Mouse (Mus musculus): ENCODE measurements at regions not wholly inside any gene's neighbourhood (a gene's known extent, or its start where the extent isn't known, plus 50 kb on each side); places are given as distances from the start of the nearest gene placed in this dataset.

GRCm38 (mm10) chr5:126238071-126238470 lies 706.5 kb downstream of the Tmem132b start:
- no peaks in the 10 kb centered on the region for H3K9me3 ChIP-seq (replicated peaks; ENCODE audit: insufficient read depth, low read length)
- TF ChIP-seq TCF12 (IDR thresholded peaks at IDR 0.05; ENCODE audit: low read depth, low read length): no peak
- H3K4me3 ChIP-seq (ENCODE audit: control insufficient read depth in 1 of 2, insufficient read depth in 1 of 2, low read depth in 2 of 2, low read length in 2 of 2): no peak overlapping the region
- H3K4me1 ChIP-seq (ENCODE audit: control insufficient read depth in 1 of 2, insufficient read depth in 2 of 2, low read length in 2 of 2): no peaks in the 10 kb centered on the region
- H3K27me3 ChIP-seq (ENCODE audit: control insufficient read depth in 1 of 2, insufficient read depth in 2 of 2, low read length in 2 of 2): no peaks in the 10 kb centered on the region
- H3K9ac ChIP-seq (ENCODE audit: control insufficient read depth, low read depth, low read length, poor library complexity, severe bottlenecking): no peak overlapping the region
- DNase-seq (ENCODE audit: low read depth, low spot score): no peak
- H3K36me3 ChIP-seq (ENCODE audit: control insufficient read depth in 1 of 2, insufficient read depth in 2 of 2, low read length in 2 of 2): no peaks in the 10 kb centered on the region
- H3K27ac ChIP-seq (ENCODE audit: control insufficient read depth, low read depth, low read length): no peak overlapping the region
- H3K79me2 ChIP-seq (ENCODE audit: control insufficient read depth, insufficient read depth, low read length, poor library complexity): no peaks in the 10 kb centered on the region

DNA sequence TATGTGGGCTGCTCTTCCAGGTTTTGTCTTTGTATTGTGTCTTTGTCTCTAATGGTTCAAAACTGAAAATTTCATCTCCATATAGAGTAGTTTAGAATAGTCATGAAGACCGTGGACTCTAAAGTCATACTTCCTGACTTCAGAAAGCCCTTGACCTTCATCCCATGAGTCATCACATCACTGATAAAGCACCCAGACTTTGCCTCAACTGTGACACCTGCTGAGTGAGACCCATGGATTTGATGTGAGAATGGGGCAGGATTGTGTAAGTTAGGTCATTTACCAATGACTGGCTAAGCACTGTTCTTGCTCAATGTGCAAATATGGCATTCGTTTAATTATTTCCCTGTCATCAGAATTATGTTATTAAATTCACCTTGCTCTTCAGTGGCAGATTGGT lies 714.2 kb downstream of the Tmem132b start:
- Histone ChIP-seq H3K9me3 (replicated peaks; ENCODE audit: insufficient read depth, low read length) (no peaks in the 10 kb centered on the region), H3K4me3 (ENCODE audit: control insufficient read depth in 1 of 2, insufficient read depth in 1 of 2, low read depth in 2 of 2, low read length in 2 of 2) (no peak overlapping the region), H3K4me1 (ENCODE audit: control insufficient read depth in 1 of 2, insufficient read depth in 2 of 2, low read length in 2 of 2) (no peaks in the 10 kb centered on the region), H3K9ac (ENCODE audit: control insufficient read depth, low read depth, low read length, poor library complexity, severe bottlenecking) (no peak overlapping the region), H3K27ac (ENCODE audit: control insufficient read depth, low read depth, low read length) (no peak overlapping the region), H3K79me2 (ENCODE audit: control insufficient read depth, insufficient read depth, low read length, poor library complexity) (no peaks in the 10 kb centered on the region), H3K36me3 (ENCODE audit: control insufficient read depth in 1 of 2, insufficient read depth in 2 of 2, low read length in 2 of 2) (no peaks in the 10 kb centered on the region), H3K27me3 (ENCODE audit: control insufficient read depth in 1 of 2, insufficient read depth in 2 of 2, low read length in 2 of 2) (no peaks in the 10 kb centered on the region)
- DNase-seq (ENCODE audit: low read depth, low spot score): no peak
- no peak for TF ChIP-seq KAT2A (conservative IDR thresholded peaks at IDR 0.05; ENCODE audit: low read depth, low read length)
- no peak for TF ChIP-seq MYC (IDR thresholded peaks at IDR 0.05; ENCODE audit: low read depth, low read length)
- TF ChIP-seq ELF1 (IDR thresholded peaks at IDR 0.05; ENCODE audit: low read depth, low read length): no peak
- TF ChIP-seq ZNF384 (IDR thresholded peaks at IDR 0.05; ENCODE audit: low read depth, low read length): no peak
- TF ChIP-seq MAX (IDR thresholded peaks at IDR 0.05; ENCODE audit: low read length): no peak
- no peak for TF ChIP-seq ETS1 (IDR thresholded peaks at IDR 0.05; ENCODE audit: low read depth, low read length)
- TF ChIP-seq HCFC1 (IDR thresholded peaks at IDR 0.05; ENCODE audit: low read depth, low read length): no peak
- no peak for TF ChIP-seq SMC3 (IDR thresholded peaks at IDR 0.05; ENCODE audit: low read depth, low read length)
- no peak for TF ChIP-seq NELFE (IDR thresholded peaks at IDR 0.05; ENCODE audit: low read depth, low read length)
- TF ChIP-seq TCF12 (IDR thresholded peaks at IDR 0.05; ENCODE audit: low read depth, low read length): no peak
- TF ChIP-seq JUND (IDR thresholded peaks at IDR 0.05; ENCODE audit: low read depth, low read length): no peak
- no peak for TF ChIP-seq TAL1 (IDR thresholded peaks at IDR 0.05; ENCODE audit: low read length)
- no peak for TF ChIP-seq MAZ (IDR thresholded peaks at IDR 0.05; ENCODE audit: low read depth, low read length)
- no peak for TF ChIP-seq ZC3H11A (IDR thresholded peaks at IDR 0.05; ENCODE audit: low read depth, low read length)

- H3K4me1 ChIP-seq (ENCODE audit: control insufficient read depth in 1 of 2, insufficient read depth in 2 of 2, low read length in 2 of 2): no peaks in the 10 kb centered on the region
Observed at GRCm38 (mm10) chr5:126250331-126250730, 718.8 kb downstream of the Tmem132b start.

More at GRCm38 (mm10) chr5:126250331-126250730, 718.8 kb downstream of the Tmem132b start:
- DNase-seq (ENCODE audit: low read depth, low spot score): no peak
- Histone ChIP-seq H3K9ac (ENCODE audit: control insufficient read depth, low read depth, low read length, poor library complexity, severe bottlenecking) (no peak overlapping the region), H3K4me3 (ENCODE audit: control insufficient read depth in 1 of 2, insufficient read depth in 1 of 2, low read depth in 2 of 2, low read length in 2 of 2) (no peak overlapping the region), H3K36me3 (ENCODE audit: control insufficient read depth in 1 of 2, insufficient read depth in 2 of 2, low read length in 2 of 2) (no peaks in the 10 kb centered on the region), H3K27me3 (ENCODE audit: control insufficient read depth in 1 of 2, insufficient read depth in 2 of 2, low read length in 2 of 2) (no peaks in the 10 kb centered on the region), H3K79me2 (ENCODE audit: control insufficient read depth, insufficient read depth, low read length, poor library complexity) (no peaks in the 10 kb centered on the region), H3K9me3 (replicated peaks; ENCODE audit: insufficient read depth, low read length) (no peaks in the 10 kb centered on the region), H3K27ac (ENCODE audit: control insufficient read depth, low read depth, low read length) (no peak overlapping the region)
- TF ChIP-seq MAFK (IDR thresholded peaks at IDR 0.05; ENCODE audit: borderline replicate concordance, low read depth, low read length): no peak
